Mouse (Mus musculus): Measurements from ENCODE around the gene Pnma5. TPM values are rescaled to one million over a fixed set of nuclear protein-coding genes. Genes with fewer than 3 reads are reported as not detected.
A peak's percentile ranks its signal among the peaks of the same experiment; 100 is the strongest.

Pnma5 gene
- total and polyA plus RNA-seq, 3 experiments, result 0.08 to 0.11 TPM; not detected in 1

DNA sequence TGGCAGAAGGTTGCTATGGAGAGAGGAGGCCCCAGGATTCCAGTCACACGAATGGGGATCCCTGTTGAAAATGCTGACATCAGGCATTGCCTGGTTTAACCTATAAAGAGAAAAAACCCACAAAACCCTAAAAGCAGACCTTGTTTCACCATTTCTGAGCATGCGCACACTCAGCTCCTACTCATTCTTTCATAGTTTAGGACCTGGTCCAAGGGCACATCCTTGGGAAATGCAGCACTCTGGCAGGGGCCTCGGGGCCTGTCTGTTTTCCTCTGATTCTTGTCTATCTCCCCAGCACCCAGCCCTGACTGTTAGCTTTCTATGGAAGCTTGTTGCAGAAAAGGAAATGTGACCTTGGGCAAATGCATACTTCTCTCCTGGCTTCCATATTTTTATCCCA, 46.3 kb downstream of the Pnma5 start:
- Histone ChIP-seq H3K4me1 (ENCODE audit: control insufficient read depth in 1 of 2, insufficient read depth in 2 of 2, low read length in 2 of 2) (peaks cover 0 to 3% of the 10 kb centered on the region in 2 experiments; a peak in 1 of 4 replicates), H3K9me3 (replicated peaks; ENCODE audit: insufficient read depth, low read length) (no peaks in the 10 kb centered on the region), H3K27ac (ENCODE audit: control insufficient read depth, low read depth, low read length) (no peak overlapping the region), H3K4me3 (ENCODE audit: control insufficient read depth in 1 of 2, insufficient read depth in 1 of 2, low read depth in 2 of 2, low read length in 2 of 2) (no peak overlapping the region), H3K27me3 (ENCODE audit: control insufficient read depth in 1 of 2, insufficient read depth in 2 of 2, low read length in 2 of 2) (no peaks in the 10 kb centered on the region), H3K79me2 (ENCODE audit: control insufficient read depth, insufficient read depth, low read length, poor library complexity) (no peaks in the 10 kb centered on the region), H3K9ac (ENCODE audit: control insufficient read depth, low read depth, low read length, poor library complexity, severe bottlenecking) (no peak overlapping the region), H3K36me3 (ENCODE audit: control insufficient read depth in 1 of 2, insufficient read depth in 2 of 2, low read length in 2 of 2) (no peaks in the 10 kb centered on the region; a peak in 1 of 4 replicates)
- TF ChIP-seq CHD2 (IDR thresholded peaks at IDR 0.05; ENCODE audit: low read length) (no peak), CTCF (IDR thresholded peaks at IDR 0.05 in 2 of 3, conservative IDR thresholded peaks at IDR 0.05 in 1 of 3; ENCODE audit: control insufficient read depth in 1 of 3, insufficient read depth in 1 of 3, low read depth in 2 of 3, low read length in 3 of 3, poor library complexity in 1 of 3, severe bottlenecking in 1 of 3) (no peak), TAL1 (IDR thresholded peaks at IDR 0.05; ENCODE audit: low read length) (no peak), JUND (IDR thresholded peaks at IDR 0.05; ENCODE audit: low read depth, low read length) (no peak), ELF1 (IDR thresholded peaks at IDR 0.05; ENCODE audit: low read depth, low read length) (no peak), ZC3H11A (IDR thresholded peaks at IDR 0.05; ENCODE audit: low read depth, low read length) (no peak), NRF1 (IDR thresholded peaks at IDR 0.05; ENCODE audit: insufficient read depth, low read depth, low read length, poor library complexity, severe bottlenecking) (no peak)
- no peak for DNase-seq (ENCODE audit: low read depth, low spot score)

DNA sequence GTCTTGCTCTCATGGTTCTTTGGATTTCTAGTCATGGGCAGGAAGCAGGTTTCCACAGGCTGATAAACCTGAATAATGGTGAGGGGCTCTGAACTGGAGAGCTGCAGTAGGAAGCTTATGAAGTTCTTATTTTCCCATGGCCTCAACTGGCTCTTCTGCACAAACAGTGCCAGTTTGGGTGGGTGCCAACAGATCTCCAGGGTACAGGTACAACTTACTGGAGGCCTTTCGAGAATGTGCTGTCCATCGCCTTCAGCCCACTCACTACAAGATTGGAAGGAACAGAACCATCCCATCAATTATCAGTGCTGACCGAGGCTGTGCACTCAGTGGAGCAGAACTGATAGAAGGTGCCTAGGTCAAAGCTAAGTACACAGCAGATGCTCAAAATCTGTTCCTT, 48.5 kb downstream of the Pnma5 start:
- no peak for TF ChIP-seq RAD21 (IDR thresholded peaks at IDR 0.05; ENCODE audit: low read depth, low read length)
- TF ChIP-seq ZKSCAN1 (IDR thresholded peaks at IDR 0.05; ENCODE audit: low read depth, low read length), result no peak
- no peak for TF ChIP-seq MXI1 (IDR thresholded peaks at IDR 0.05; ENCODE audit: low read depth, low read length)
- no peak for TF ChIP-seq KAT2A (conservative IDR thresholded peaks at IDR 0.05; ENCODE audit: low read depth, low read length)
- no peak for TF ChIP-seq RCOR1 (IDR thresholded peaks at IDR 0.05; ENCODE audit: low read depth, low read length)
- TF ChIP-seq ZC3H11A (IDR thresholded peaks at IDR 0.05; ENCODE audit: low read depth, low read length), result no peak
- no peak for TF ChIP-seq TCF12 (IDR thresholded peaks at IDR 0.05; ENCODE audit: low read depth, low read length)
- no peak for TF ChIP-seq POLR2AphosphoS5 (IDR thresholded peaks at IDR 0.05; ENCODE audit: borderline replicate concordance, low read depth, low read length)
- no peak for TF ChIP-seq NRF1 (IDR thresholded peaks at IDR 0.05; ENCODE audit: insufficient read depth, low read depth, low read length, poor library complexity, severe bottlenecking)
- Histone ChIP-seq H3K4me3 (ENCODE audit: control insufficient read depth in 1 of 2, insufficient read depth in 1 of 2, low read depth in 2 of 2, low read length in 2 of 2) (no peak overlapping the region), H3K79me2 (ENCODE audit: control insufficient read depth, insufficient read depth, low read length, poor library complexity) (no peaks in the 10 kb centered on the region), H3K9ac (ENCODE audit: control insufficient read depth, low read depth, low read length, poor library complexity, severe bottlenecking) (no peak overlapping the region), H3K9me3 (replicated peaks; ENCODE audit: insufficient read depth, low read length) (no peaks in the 10 kb centered on the region), H3K27me3 (ENCODE audit: control insufficient read depth in 1 of 2, insufficient read depth in 2 of 2, low read length in 2 of 2) (no peaks in the 10 kb centered on the region), H3K36me3 (ENCODE audit: control insufficient read depth in 1 of 2, insufficient read depth in 2 of 2, low read length in 2 of 2) (no peaks in the 10 kb centered on the region; a peak in 1 of 4 replicates), H3K27ac (ENCODE audit: control insufficient read depth, low read depth, low read length) (no peak overlapping the region), H3K4me1 (ENCODE audit: control insufficient read depth in 1 of 2, insufficient read depth in 2 of 2, low read length in 2 of 2) (peaks cover 0 to 3% of the 10 kb centered on the region in 2 experiments; a peak in 2 of 4 replicates)
- DNase-seq (ENCODE audit: low read depth, low spot score), result no peak

DNA sequence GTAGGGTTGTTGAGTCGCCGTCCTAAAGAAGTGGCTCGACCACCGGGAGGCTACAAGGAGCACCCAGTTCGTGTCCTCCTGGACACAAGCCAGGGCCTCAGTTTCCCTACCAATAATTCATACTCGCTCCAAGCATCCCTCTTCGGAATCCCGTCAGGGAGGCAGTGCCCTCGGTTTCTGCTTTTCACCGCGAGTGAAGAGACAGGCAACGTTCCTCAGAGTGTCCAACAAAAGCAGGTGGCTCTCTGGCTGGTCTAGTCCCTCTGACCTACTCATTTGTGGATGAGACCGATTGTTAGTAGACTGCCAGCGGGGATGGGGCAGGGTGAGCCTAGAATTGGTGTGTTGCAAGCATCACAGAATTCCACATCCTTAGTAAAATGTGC, 49.4 kb downstream of the Pnma5 start:
- no peak for TF ChIP-seq MAX (IDR thresholded peaks at IDR 0.05; ENCODE audit: low read length)
- no peak for TF ChIP-seq MYC (IDR thresholded peaks at IDR 0.05; ENCODE audit: low read depth, low read length)
- no peak for TF ChIP-seq UBTF (IDR thresholded peaks at IDR 0.05; ENCODE audit: borderline replicate concordance, insufficient read depth, low read depth, low read length)
- TF ChIP-seq ETS1 (IDR thresholded peaks at IDR 0.05; ENCODE audit: low read depth, low read length), result no peak
- TF ChIP-seq GATA1 (IDR thresholded peaks at IDR 0.05; ENCODE audit: low read depth, low read length), result no peak
- TF ChIP-seq SIN3A (IDR thresholded peaks at IDR 0.05; ENCODE audit: low read length), result no peak
- TF ChIP-seq BHLHE40 (IDR thresholded peaks at IDR 0.05; ENCODE audit: borderline replicate concordance, low read depth, low read length), result no peak
- TF ChIP-seq E2F4 (IDR thresholded peaks at IDR 0.05; ENCODE audit: borderline replicate concordance, low read depth, low read length), result no peak
- TF ChIP-seq MXI1 (IDR thresholded peaks at IDR 0.05; ENCODE audit: low read depth, low read length), result no peak
- TF ChIP-seq SMC3 (IDR thresholded peaks at IDR 0.05; ENCODE audit: low read depth, low read length), result no peak
- no peak for TF ChIP-seq CHD2 (IDR thresholded peaks at IDR 0.05; ENCODE audit: low read length)
- no peak for TF ChIP-seq TCF12 (IDR thresholded peaks at IDR 0.05; ENCODE audit: low read depth, low read length)
- no peak for TF ChIP-seq MAZ (IDR thresholded peaks at IDR 0.05; ENCODE audit: low read depth, low read length)
- no peak for TF ChIP-seq JUND (IDR thresholded peaks at IDR 0.05; ENCODE audit: low read depth, low read length)
- no peak for TF ChIP-seq ELF1 (IDR thresholded peaks at IDR 0.05; ENCODE audit: low read depth, low read length)
- no peak for TF ChIP-seq NRF1 (IDR thresholded peaks at IDR 0.05; ENCODE audit: insufficient read depth, low read depth, low read length, poor library complexity, severe bottlenecking)
- TF ChIP-seq MYB (IDR thresholded peaks at IDR 0.05; ENCODE audit: low read depth, low read length), result no peak
- no peaks in the 10 kb centered on the region for H3K27me3 ChIP-seq (ENCODE audit: control insufficient read depth in 1 of 2, insufficient read depth in 2 of 2, low read length in 2 of 2)
- H3K4me3 ChIP-seq (ENCODE audit: control insufficient read depth in 1 of 2, insufficient read depth in 1 of 2, low read depth in 2 of 2, low read length in 2 of 2), result peak overlapping the region in 1 of 2 experiments; percentile 29; a peak in 1 of 4 replicates
- H3K79me2 ChIP-seq (ENCODE audit: control insufficient read depth, insufficient read depth, low read length, poor library complexity), result no peaks in the 10 kb centered on the region
- H3K9me3 ChIP-seq (replicated peaks; ENCODE audit: insufficient read depth, low read length), result no peaks in the 10 kb centered on the region
- no peak overlapping the region for H3K27ac ChIP-seq (ENCODE audit: control insufficient read depth, low read depth, low read length)
- no peaks in the 10 kb centered on the region; a peak in 1 of 4 replicates for H3K36me3 ChIP-seq (ENCODE audit: control insufficient read depth in 1 of 2, insufficient read depth in 2 of 2, low read length in 2 of 2)
- DNase-seq (ENCODE audit: low read depth, low spot score), result no peak
- no peak overlapping the region for H3K9ac ChIP-seq (ENCODE audit: control insufficient read depth, low read depth, low read length, poor library complexity, severe bottlenecking)
- H3K4me1 ChIP-seq (ENCODE audit: control insufficient read depth in 1 of 2, insufficient read depth in 2 of 2, low read length in 2 of 2), result peaks cover 0 to 3% of the 10 kb centered on the region in 2 experiments; a peak in 2 of 4 replicates

All from MEL (cell line).